Comparison of ENCODE assay signal across 8 mouse cellular contexts in the genomic region with DNA sequence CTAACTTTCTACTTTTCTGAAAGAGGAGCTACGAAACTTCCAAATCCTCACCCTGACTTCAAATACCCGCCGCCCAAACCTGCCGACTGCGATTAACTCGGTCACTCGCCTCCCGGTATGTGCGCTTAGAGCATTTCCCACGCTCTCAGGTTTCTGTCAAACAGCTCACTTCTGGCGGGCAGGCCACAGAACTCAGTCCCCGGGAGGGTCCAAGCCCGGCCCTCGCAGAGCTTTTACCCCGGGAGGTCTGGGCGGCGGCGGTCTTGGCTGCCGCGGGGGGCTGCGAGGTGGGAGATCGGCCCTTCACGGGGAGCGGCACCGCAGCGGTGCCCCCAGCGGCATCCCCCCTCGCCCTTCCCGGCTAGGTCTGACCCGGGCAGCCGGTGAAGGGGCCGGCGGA. TPM values are rescaled to one million over a fixed set of nuclear protein-coding genes. Genes with fewer than 3 reads are reported as not detected.
DNase-seq lines count a peak whose midpoint lies in the region; ATAC-seq and TF ChIP-seq lines count a peak whose summit lies in the region.

No protein-coding gene starts in this region.

- peak overlapping the region; percentile 57 for H3K4me2 ChIP-seq in kidney, embryonic 16.5 days (replicated peaks; ENCODE audit: low read depth, low read length)
- peak overlapping the region; percentile 65 for H3K4me2 ChIP-seq in forebrain, embryonic 15.5 days (replicated peaks)

- DNase-seq in kidney, adult 11 months, result no peak
- DNase-seq in adipocyte (ENCODE audit: low spot score) (peak; percentile 18), liver (peak; percentile 36)
- DNase-seq in right cerebral cortex, postnatal 25 days, result no peak
- DNase-seq in layer of hippocampus, adult 9-10 months (ENCODE audit: low spot score), result no peak

- peak overlapping the region; percentile 93 for H3K4me3 ChIP-seq in kidney, embryonic 16.5 days (ENCODE audit: low read length)
- peak overlapping the region; percentile 71 for H3K4me3 ChIP-seq in forebrain, embryonic 15.5 days
- peak overlapping the region; percentile 90 for H3K4me3 ChIP-seq in small intestine, adult 2 months (ENCODE audit: low read depth, low read length)

- H3K27me3 ChIP-seq in kidney, embryonic 16.5 days (ENCODE audit: insufficient read depth, low read length), result no peaks in the 10 kb centered on the region
- H3K27me3 ChIP-seq in forebrain, embryonic 15.5 days, result no peaks in the 10 kb centered on the region
- no peaks in the 10 kb centered on the region for H3K27me3 ChIP-seq in small intestine, adult 2 months (ENCODE audit: control insufficient read depth, insufficient read depth, low read length)

- H3K27ac ChIP-seq in kidney, embryonic 16.5 days (ENCODE audit: low read length), result peak overlapping the region; percentile 80
- H3K27ac ChIP-seq in forebrain, embryonic 15.5 days (replicated peaks), result peak overlapping the region; percentile 87
- H3K27ac ChIP-seq in small intestine, adult 2 months (ENCODE audit: insufficient read depth, low read depth, low read length), result peak overlapping the region; percentile 18; the same call in 1 of the 2 replicates

- peaks cover 25% of the 10 kb centered on the region for H3K4me1 ChIP-seq in kidney, embryonic 16.5 days (ENCODE audit: insufficient read depth, low read length)
- H3K4me1 ChIP-seq in forebrain, embryonic 15.5 days, result peaks cover 30% of the 10 kb centered on the region
- H3K4me1 ChIP-seq in small intestine, adult 2 months (ENCODE audit: control insufficient read depth, insufficient read depth, insufficient read length, low read length), result peaks cover 6% of the 10 kb centered on the region; the same call in 1 of the 2 replicates

- peak; percentile 41 for ATAC-seq in kidney, embryonic 16.5 days (ENCODE audit: low FRiP score, low TSS enrichment)
- ATAC-seq in forebrain, embryonic 15.5 days (replicated peaks), result peak; percentile 43

- no peak for TF ChIP-seq CTCF in small intestine, adult 2 months (IDR thresholded peaks at IDR 0.05; ENCODE audit: extremely low read depth, insufficient read length, insufficient replicate concordance, low read depth, low read length)

- 0% methylated on average over 32 of the region's 33 CpGs for WGBS in kidney, embryonic 16.5 days
- WGBS in forebrain, embryonic 15.5 days, result under 1% methylated on average over 26 of the region's 33 CpGs
- WGBS in small intestine, adult 2 months, result under 1% methylated on average over 33 of the region's 33 CpGs

- no peak for TF ChIP-seq POLR2A in small intestine, adult 2 months (IDR thresholded peaks at IDR 0.05; ENCODE audit: low read depth, low read length)

- no peaks in the 10 kb centered on the region for H3K9me3 ChIP-seq in kidney, embryonic 16.5 days (ENCODE audit: low read length)
- no peaks in the 10 kb centered on the region for H3K9me3 ChIP-seq in forebrain, embryonic 15.5 days

- H3K36me3 ChIP-seq in kidney, embryonic 16.5 days (ENCODE audit: insufficient read depth, low read length), result peaks cover 25% of the 10 kb centered on the region
- peaks cover 29% of the 10 kb centered on the region for H3K36me3 ChIP-seq in forebrain, embryonic 15.5 days
- H3K36me3 ChIP-seq in small intestine, adult 2 months (ENCODE audit: control insufficient read depth, insufficient read depth, low read length), result peaks cover 21% of the 10 kb centered on the region

- peak overlapping the region; percentile 96 for H3K9ac ChIP-seq in kidney, embryonic 16.5 days (replicated peaks; ENCODE audit: low read length)
- peak overlapping the region; percentile 91 for H3K9ac ChIP-seq in forebrain, embryonic 15.5 days (replicated peaks)

RNA-seq across cellular contexts. Expression of gene Bag5, which starts 0.6 kb away (rescaled TPM):
- polyA plus RNA-seq in kidney, embryonic 16.5 days (2015; fragmentation: Nextera tagmentation; extraction: Ambion mirVana), result 52.0 and 59.5 TPM in 2 replicates
- polyA plus RNA-seq in forebrain, embryonic 15.5 days (2015; fragmentation: Nextera tagmentation; extraction: Ambion mirVana), result 65.1 and 69.1 TPM in 2 replicates
- 3.4 and 5.5 TPM in 2 replicates for polyA plus RNA-seq in small intestine, adult 2 months (2012; rRNA removed)

RNA-seq across cellular contexts. Expression of gene Apopt1, which starts 0.6 kb away (rescaled TPM):
- 54.8 TPM in 2 replicates for polyA plus RNA-seq in kidney, embryonic 16.5 days (2015; fragmentation: Nextera tagmentation; extraction: Ambion mirVana)
- polyA plus RNA-seq in forebrain, embryonic 15.5 days (2015; fragmentation: Nextera tagmentation; extraction: Ambion mirVana), result 48.2 and 48.7 TPM in 2 replicates
- 12.1 and 16.7 TPM in 2 replicates for polyA plus RNA-seq in small intestine, adult 2 months (2012; rRNA removed)

RNA-seq across cellular contexts. Expression of gene Trmt61a, which starts 34.6 kb away (rescaled TPM):
- polyA plus RNA-seq in kidney, embryonic 16.5 days (2015; fragmentation: Nextera tagmentation; extraction: Ambion mirVana), result 11.6 and 12.2 TPM in 2 replicates
- 10.6 and 12.0 TPM in 2 replicates for polyA plus RNA-seq in forebrain, embryonic 15.5 days (2015; fragmentation: Nextera tagmentation; extraction: Ambion mirVana)
- 24.9 and 33.6 TPM in 2 replicates for polyA plus RNA-seq in small intestine, adult 2 months (2012; rRNA removed)

RNA-seq across cellular contexts. Expression of gene Ckb, which starts 40.3 kb away (rescaled TPM):
- polyA plus RNA-seq in kidney, embryonic 16.5 days (2015; fragmentation: Nextera tagmentation; extraction: Ambion mirVana), result 134 and 188 TPM in 2 replicates
- 1,536 and 1,584 TPM in 2 replicates for polyA plus RNA-seq in forebrain, embryonic 15.5 days (2015; fragmentation: Nextera tagmentation; extraction: Ambion mirVana)
- polyA plus RNA-seq in small intestine, adult 2 months (2012; rRNA removed), result 599 and 1,328 TPM in 2 replicates

RNA-seq across cellular contexts. Expression of gene Klc1, which starts 46.2 kb away (rescaled TPM):
- polyA plus RNA-seq in kidney, embryonic 16.5 days (2015; fragmentation: Nextera tagmentation; extraction: Ambion mirVana), result 98.5 and 101 TPM in 2 replicates
- polyA plus RNA-seq in forebrain, embryonic 15.5 days (2015; fragmentation: Nextera tagmentation; extraction: Ambion mirVana), result 430 and 440 TPM in 2 replicates
- polyA plus RNA-seq in small intestine, adult 2 months (2012; rRNA removed), result 37.2 and 55.8 TPM in 2 replicates

Comparison
In these comparisons a context has a peak if more than half of its experiments do, and no peak if none do; other contexts are left out.
1. H3K27ac ChIP-seq: peak in every context shown above with its lines; median percentile 87 in forebrain, embryonic 15.5 days; 80 in kidney, embryonic 16.5 days; 18 in small intestine, adult 2 months.
2. DNase-seq: peak in adipocyte (single experiment) and liver (single experiment); none in kidney, adult 11 months (single experiment), right cerebral cortex, postnatal 25 days (single experiment) and layer of hippocampus, adult 9-10 months (single experiment).
3. Peak in every context shown above with its lines, with median percentiles within 50 percentile points of each other: H3K4me3 ChIP-seq.